Comparison of ENCODE assay signal across 8 mouse cellular contexts in the genomic region with DNA sequence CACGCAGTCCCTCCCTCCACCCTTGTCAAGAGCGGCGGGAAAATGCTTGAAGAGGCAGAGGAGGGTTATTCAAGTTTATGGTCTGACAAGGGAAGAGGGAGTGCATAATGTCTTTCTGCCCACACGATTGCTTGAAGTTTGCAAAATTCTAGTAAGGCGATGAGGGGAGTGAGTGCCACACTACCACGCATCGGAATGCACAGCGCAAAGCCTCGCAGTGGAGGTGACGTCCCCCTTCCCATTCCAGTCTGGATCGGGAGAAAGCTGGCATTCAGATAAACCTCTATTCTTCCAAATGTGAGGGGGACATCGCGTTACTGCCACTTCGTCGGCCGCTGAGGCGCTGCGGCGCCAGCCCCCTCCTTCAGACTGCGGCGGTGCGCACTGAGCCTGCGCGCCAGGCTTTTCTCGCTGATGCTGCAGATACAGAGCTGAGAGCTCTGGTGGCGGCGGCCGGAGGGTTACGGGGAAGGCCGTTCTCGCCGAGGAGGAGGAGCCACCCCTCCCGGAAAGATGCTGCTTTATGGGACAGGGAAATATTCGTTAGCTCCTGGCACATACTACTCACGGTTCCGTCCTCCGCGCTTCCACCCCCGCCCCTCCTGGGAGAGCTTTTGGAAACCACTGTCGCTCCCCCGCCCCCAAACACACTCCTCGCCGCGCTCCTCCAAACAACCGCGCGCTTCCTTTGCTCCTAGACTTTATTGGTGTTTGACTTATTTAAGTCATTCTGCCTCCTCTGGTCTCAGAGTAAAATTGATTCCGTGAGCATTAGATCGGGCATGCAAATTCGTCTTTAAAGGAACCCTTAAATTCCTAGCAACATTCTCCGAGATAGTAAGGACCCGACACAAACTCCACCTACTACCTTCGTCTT. TPM values are rescaled to one million over a fixed set of nuclear protein-coding genes. Genes with fewer than 3 reads are reported as not detected.
DNase-seq lines count a peak whose midpoint lies in the region; ATAC-seq and TF ChIP-seq lines count a peak whose summit lies in the region.

No protein-coding gene starts in this region.

- no peaks in the 10 kb centered on the region for H3K9me3 ChIP-seq in G1E (replicated peaks)
- no peaks in the 10 kb centered on the region for H3K9me3 ChIP-seq in lung, postnatal 0 days (ENCODE audit: low read length)

- no peak for TF ChIP-seq EP300 in lung, postnatal 0 days (IDR thresholded peaks at IDR 0.05)

- peaks cover 16% of the 10 kb centered on the region for H3K36me3 ChIP-seq in G1E (replicated peaks)
- H3K36me3 ChIP-seq in lung, postnatal 0 days (ENCODE audit: insufficient read depth, low read length), result no peaks in the 10 kb centered on the region

- peak overlapping the region; percentile 71 for H3K4me2 ChIP-seq in lung, postnatal 0 days (replicated peaks; ENCODE audit: low read depth, low read length)

- H3K27ac ChIP-seq in lung, postnatal 0 days (ENCODE audit: low read length), result no peak overlapping the region

- peak; percentile 38 for ATAC-seq in G1E (ENCODE audit: extremely low read depth, insufficient number of reproducible peaks, low FRiP score, poor library complexity, severe bottlenecking)
- peak; percentile 20 to 29; a peak in 3 of 4 replicates for ATAC-seq in hematopoietic stem cell, adult 5-6 weeks (replicated peaks in 1 of 2; ENCODE audit: insufficient read depth in 1 of 2, low FRiP score in 2 of 2, low TSS enrichment in 1 of 2, low read depth in 1 of 2, poor library complexity in 2 of 2, severe bottlenecking in 2 of 2)
- peak; percentile 49 for ATAC-seq in lung, postnatal 0 days

- peak overlapping the region; percentile 95 for H3K4me3 ChIP-seq in G1E (ENCODE audit: low read depth, low read length)
- peak overlapping the region; percentile 57 for H3K4me3 ChIP-seq in lung, postnatal 0 days (ENCODE audit: low read depth, low read length)

- H3K9ac ChIP-seq in lung, postnatal 0 days (replicated peaks; ENCODE audit: low read depth), result no peak overlapping the region

- peak; percentile 67 for DNase-seq in G1E (ENCODE audit: low spot score)
- DNase-seq in cerebellum, adult 8-10 months, result peak; percentile 48
- peak; percentile 80 for DNase-seq in forelimb bud, embryonic 11.5 days (ENCODE audit: low read depth, low spot score)
- peak; percentile 78 to 81 for DNase-seq in layer of hippocampus, postnatal 14 days (ENCODE audit: low spot score in 2 of 2)
- peak; percentile 35 for DNase-seq in lung, postnatal 0 days (ENCODE audit: low spot score)
- DNase-seq in ovary, postnatal 36 days (ENCODE audit: low spot score), result peak; percentile 74
- DNase-seq in thymus, postnatal 25 days, result peak; percentile 61

- no peaks in the 10 kb centered on the region for H3K27me3 ChIP-seq in G1E (ENCODE audit: insufficient read depth, low read length)
- H3K27me3 ChIP-seq in lung, postnatal 0 days (replicated peaks; ENCODE audit: insufficient read depth, low read length), result peaks cover 25% of the 10 kb centered on the region

- WGBS in lung, postnatal 0 days, result under 1% methylated on average over 52 of the region's 53 CpGs

- H3K4me1 ChIP-seq in G1E (ENCODE audit: insufficient read depth, low read depth, low read length), result peaks cover 36% of the 10 kb centered on the region
- peaks cover 8% of the 10 kb centered on the region; the same call in 1 of the 2 replicates for H3K4me1 ChIP-seq in lung, postnatal 0 days (ENCODE audit: insufficient read depth, low read depth, low read length)

- TF ChIP-seq CTCF in G1E (IDR thresholded peaks at IDR 0.05; ENCODE audit: low read depth, low read length), result no peak
- TF ChIP-seq CTCF in lung, postnatal 0 days (IDR thresholded peaks at IDR 0.05), result no peak

RNA-seq across cellular contexts. Expression of gene Pcdh7, which starts 2.0 kb away (rescaled TPM):
- total RNA-seq in G1E (2014; fragmentation: Nextera tagmentation), result 116 and 127 TPM in 2 replicates
- total RNA-seq in G1E (2017), result 59.4 and 61.2 TPM in 2 replicates
- polyA plus RNA-seq in G1E (2012), result 18.5 and 22.3 TPM in 2 replicates
- 6.6 and 8.1 TPM in 2 replicates for total RNA-seq in hematopoietic stem cell, adult 5-6 weeks (2017)
- 10 to 100 TPM; 71.9 to 76.5 TPM for total RNA-seq in layer of hippocampus, postnatal 14 days (2021)
- polyA plus RNA-seq in lung, postnatal 0 days (2015; fragmentation: Nextera tagmentation; extraction: Ambion mirVana), result 1.2 and 1.4 TPM in 2 replicates
